Mouse (Mus musculus): ENCODE results near the gene Pabpc6. TPM values are rescaled to one million over a fixed set of nuclear protein-coding genes. Genes with fewer than 3 reads are reported as not detected.

Gene Pabpc6
- polyA plus RNA-seq, 2 experiments = not detected

DNA sequence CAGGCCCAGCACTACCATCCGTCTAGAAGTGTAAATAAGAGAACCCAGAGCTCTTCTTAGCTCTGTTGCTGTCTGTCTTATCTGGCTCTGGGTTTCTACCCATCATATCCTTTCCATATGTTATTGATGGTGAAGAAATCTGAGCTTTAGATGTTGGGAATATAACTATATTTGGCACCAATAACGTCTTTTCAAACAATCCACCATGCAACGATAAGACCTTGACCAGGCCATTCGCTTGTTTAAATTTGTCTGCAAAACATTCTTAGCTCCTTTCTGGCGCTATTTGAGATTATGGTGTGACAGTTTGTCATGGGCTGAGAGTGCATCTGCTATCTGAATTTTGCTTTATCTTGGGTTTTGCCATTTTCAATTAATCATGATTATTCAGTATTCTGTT lies 10.9 kb downstream of the Pabpc6 start:
- Histone ChIP-seq H3K27ac (replicated peaks; ENCODE audit: low read depth, low read length) (no peak overlapping the region), H3K4me1 (ENCODE audit: control insufficient read depth, insufficient read depth, low read length) (no peaks in the 10 kb centered on the region), H3K4me3 (replicated peaks; ENCODE audit: low read length) (no peak overlapping the region), H3K9me3 (ENCODE audit: control insufficient read depth, low read length) (no peaks in the 10 kb centered on the region), H3K36me3 (ENCODE audit: control insufficient read depth, insufficient read depth, low read length) (no peaks in the 10 kb centered on the region), H3K27me3 (ENCODE audit: control insufficient read depth, insufficient read depth, low read length) (no peaks in the 10 kb centered on the region), H3K4me2 (replicated peaks; ENCODE audit: low read depth, low read length, severe bottlenecking) (no peak overlapping the region), H3K9ac (ENCODE audit: low read depth, low read length, severe bottlenecking) (no peak overlapping the region)
- WGBS = 88% methylated on average over 5 of the region's 5 CpGs
- ATAC-seq (ENCODE audit: low FRiP score, low read depth) = no peak
- no peak for DNase-seq (ENCODE audit: low spot score)
- TF ChIP-seq POLR2A (IDR thresholded peaks at IDR 0.05; ENCODE audit: borderline replicate concordance, extremely low read depth, insufficient read depth, insufficient read length) = no peak

DNA sequence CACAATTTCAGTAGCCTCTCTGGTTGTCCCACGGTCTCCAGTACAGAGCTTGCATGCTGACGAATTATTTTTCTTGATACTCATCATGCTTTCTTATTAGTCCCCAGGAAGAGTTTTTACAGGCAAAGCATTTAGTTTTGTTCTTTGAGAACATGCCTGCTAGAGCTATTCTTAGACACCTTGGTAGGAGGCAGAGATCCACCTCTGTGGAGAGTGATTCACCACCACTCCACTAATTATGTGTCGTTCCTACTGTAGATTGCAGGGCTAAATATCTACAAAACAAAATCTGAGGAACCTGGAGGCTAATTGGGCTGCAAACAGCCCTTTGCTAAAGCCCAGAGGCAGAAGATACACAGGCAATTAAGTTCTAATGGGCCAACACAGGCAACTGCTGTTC lies 15.4 kb downstream of the Pabpc6 start:
- TF ChIP-seq POLR2A (IDR thresholded peaks at IDR 0.05; ENCODE audit: borderline replicate concordance, extremely low read depth, insufficient read depth, insufficient read length) = no peak
- Histone ChIP-seq H3K9ac (ENCODE audit: low read depth, low read length, severe bottlenecking) (no peak overlapping the region), H3K4me3 (replicated peaks; ENCODE audit: low read length) (no peak overlapping the region), H3K27ac (replicated peaks; ENCODE audit: low read depth, low read length) (no peak overlapping the region), H3K4me2 (replicated peaks; ENCODE audit: low read depth, low read length, severe bottlenecking) (no peak overlapping the region), H3K9me3 (ENCODE audit: control insufficient read depth, low read length) (no peaks in the 10 kb centered on the region), H3K4me1 (ENCODE audit: control insufficient read depth, insufficient read depth, low read length) (no peaks in the 10 kb centered on the region), H3K36me3 (ENCODE audit: control insufficient read depth, insufficient read depth, low read length) (no peaks in the 10 kb centered on the region), H3K27me3 (ENCODE audit: control insufficient read depth, insufficient read depth, low read length) (no peaks in the 10 kb centered on the region)
- no peak for ATAC-seq (ENCODE audit: low FRiP score, low read depth)
- WGBS = 74% methylated on average over 3 of the region's 3 CpGs
- DNase-seq (ENCODE audit: low spot score) = no peak

DNA sequence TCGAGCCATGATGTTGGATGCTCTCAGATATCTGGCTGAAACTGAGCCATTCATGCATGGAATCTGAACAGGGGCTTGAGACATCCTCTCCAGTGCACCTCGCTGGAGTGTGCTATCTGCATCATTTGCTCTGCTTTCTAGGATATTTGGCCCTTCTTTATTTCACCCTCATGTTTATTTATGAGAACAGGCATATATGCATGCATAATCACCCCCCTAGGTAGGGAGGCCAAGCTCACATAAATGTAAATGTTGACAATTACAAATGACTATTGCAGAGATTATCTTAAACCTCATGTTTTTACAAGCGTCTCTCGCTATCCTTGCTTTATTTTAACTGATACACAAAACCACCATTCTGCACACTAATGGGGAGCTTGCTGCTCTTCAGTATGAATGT lies 21.9 kb downstream of the Pabpc6 start:
- 78% methylated on average over 4 of the region's 4 CpGs for WGBS

DNA sequence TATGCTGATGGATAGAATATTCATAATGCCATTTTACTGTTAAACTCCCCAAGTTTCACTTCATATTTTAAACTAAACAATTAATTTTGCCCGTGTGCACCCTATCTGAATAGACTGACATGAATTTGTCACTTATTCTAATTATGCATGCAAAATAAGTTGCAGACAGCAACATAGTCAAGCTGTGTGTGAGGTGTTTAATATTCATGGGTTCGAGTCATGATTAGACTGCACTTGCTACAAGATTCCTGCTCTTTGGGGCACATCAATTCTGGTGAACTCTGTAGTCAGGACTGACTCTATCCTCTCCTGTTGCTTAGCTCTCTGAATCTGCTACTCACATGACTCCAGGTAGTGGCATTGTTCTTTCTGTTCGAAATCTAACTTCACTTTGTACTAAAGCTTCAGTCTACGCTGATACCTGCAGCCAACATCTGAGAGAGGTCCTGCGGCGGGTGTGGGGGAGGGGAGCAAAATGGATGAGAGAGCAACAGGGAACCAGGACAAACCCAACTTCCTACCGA lies 25.8 kb downstream of the Pabpc6 start:
- H3K4me1 ChIP-seq (ENCODE audit: control insufficient read depth, insufficient read depth, low read length) = no peaks in the 10 kb centered on the region
- H3K9me3 ChIP-seq (ENCODE audit: control insufficient read depth, low read length) = no peaks in the 10 kb centered on the region
- WGBS = 80% methylated on average over 7 of the region's 7 CpGs
- no peak overlapping the region for H3K9ac ChIP-seq (ENCODE audit: low read depth, low read length, severe bottlenecking)
- no peaks in the 10 kb centered on the region for H3K36me3 ChIP-seq (ENCODE audit: control insufficient read depth, insufficient read depth, low read length)
- H3K4me3 ChIP-seq (replicated peaks; ENCODE audit: low read length) = no peak overlapping the region
- ATAC-seq (ENCODE audit: low FRiP score, low read depth) (no peak), DNase-seq (ENCODE audit: low spot score) (no peak)
- H3K27me3 ChIP-seq (ENCODE audit: control insufficient read depth, insufficient read depth, low read length) = no peaks in the 10 kb centered on the region
- H3K4me2 ChIP-seq (replicated peaks; ENCODE audit: low read depth, low read length, severe bottlenecking) = no peak overlapping the region
- H3K27ac ChIP-seq (replicated peaks; ENCODE audit: low read depth, low read length) = no peak overlapping the region
- TF ChIP-seq POLR2A (IDR thresholded peaks at IDR 0.05; ENCODE audit: borderline replicate concordance, extremely low read depth, insufficient read depth, insufficient read length) = no peak

More for the DNA sequence above, 21.9 kb downstream of the Pabpc6 start:
- no peak for TF ChIP-seq POLR2A (IDR thresholded peaks at IDR 0.05; ENCODE audit: borderline replicate concordance, extremely low read depth, insufficient read depth, insufficient read length)
- Histone ChIP-seq H3K27ac (replicated peaks; ENCODE audit: low read depth, low read length) (no peak overlapping the region), H3K4me1 (ENCODE audit: control insufficient read depth, insufficient read depth, low read length) (no peaks in the 10 kb centered on the region), H3K4me2 (replicated peaks; ENCODE audit: low read depth, low read length, severe bottlenecking) (no peak overlapping the region), H3K36me3 (ENCODE audit: control insufficient read depth, insufficient read depth, low read length) (no peaks in the 10 kb centered on the region), H3K9ac (ENCODE audit: low read depth, low read length, severe bottlenecking) (no peak overlapping the region), H3K9me3 (ENCODE audit: control insufficient read depth, low read length) (no peaks in the 10 kb centered on the region), H3K4me3 (replicated peaks; ENCODE audit: low read length) (no peak overlapping the region), H3K27me3 (ENCODE audit: control insufficient read depth, insufficient read depth, low read length) (no peaks in the 10 kb centered on the region)
- no peak for DNase-seq (ENCODE audit: low spot score)
- no peak for ATAC-seq (ENCODE audit: low FRiP score, low read depth)

DNA sequence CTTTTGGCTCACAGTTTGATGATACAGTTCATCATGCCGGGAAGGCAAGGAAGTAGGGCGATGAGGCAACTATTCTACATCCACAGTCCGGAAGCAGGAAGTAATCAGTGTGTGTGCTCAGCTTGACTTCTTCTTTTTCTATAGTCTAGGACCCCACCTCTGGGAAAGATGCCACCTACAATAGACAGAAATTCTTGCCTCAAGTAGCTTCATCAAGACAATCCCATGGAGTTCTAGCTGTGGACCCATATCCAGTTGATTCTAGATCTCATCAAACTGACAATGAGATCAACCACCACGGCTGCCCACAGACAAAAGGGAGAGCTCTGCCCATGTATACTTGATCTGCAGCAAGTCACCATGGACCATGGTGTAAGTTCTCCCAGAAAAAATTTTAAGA lies 32.5 kb downstream of the Pabpc6 start:
- no peak for TF ChIP-seq POLR2A (IDR thresholded peaks at IDR 0.05; ENCODE audit: borderline replicate concordance, extremely low read depth, insufficient read depth, insufficient read length)
- H3K27me3 ChIP-seq (ENCODE audit: control insufficient read depth, insufficient read depth, low read length) = no peaks in the 10 kb centered on the region
- H3K27ac ChIP-seq (replicated peaks; ENCODE audit: low read depth, low read length) = no peak overlapping the region
- H3K9me3 ChIP-seq (ENCODE audit: control insufficient read depth, low read length) = no peaks in the 10 kb centered on the region
- no peak for ATAC-seq (ENCODE audit: low FRiP score, low read depth)
- WGBS = 90% methylated on average over 4 of the region's 4 CpGs
- no peak overlapping the region for H3K4me3 ChIP-seq (replicated peaks; ENCODE audit: low read length)
- no peak overlapping the region for H3K9ac ChIP-seq (ENCODE audit: low read depth, low read length, severe bottlenecking)
- no peak overlapping the region for H3K4me2 ChIP-seq (replicated peaks; ENCODE audit: low read depth, low read length, severe bottlenecking)
- H3K36me3 ChIP-seq (ENCODE audit: control insufficient read depth, insufficient read depth, low read length) = no peaks in the 10 kb centered on the region
- no peak for DNase-seq (ENCODE audit: low spot score)
- no peaks in the 10 kb centered on the region for H3K4me1 ChIP-seq (ENCODE audit: control insufficient read depth, insufficient read depth, low read length)

All from limb, embryonic 14.5 days (tissue).